ENCODE assay signal across 22 mouse cellular contexts in genomic region chr6:116286321-116286720, GRCm38 (mm10). TPM values are rescaled to one million over a fixed set of nuclear protein-coding genes. Genes with fewer than 3 reads are reported as not detected.
DNase-seq lines count a peak whose midpoint lies in the region; ATAC-seq and TF ChIP-seq lines count a peak whose summit lies in the region.
"Had no signal": no experiment of that assay in that cellular context is flagged by ENCODE, and none has a peak within 500 bp of the region (broad histone marks: within the 10 kb centered on the region; RNA-seq: fewer than 3 reads in every experiment).

No protein-coding gene starts in this region.

- no peak overlapping the region for H3K4me3 ChIP-seq in kidney, postnatal 0 days (replicated peaks; ENCODE audit: low read depth, low read length)
- no peak overlapping the region for H3K4me3 ChIP-seq in kidney, embryonic 16.5 days (ENCODE audit: low read length)
- H3K4me3 ChIP-seq in intestine, embryonic 15.5 days (replicated peaks) = no peak overlapping the region
- no peak overlapping the region for H3K4me3 ChIP-seq in liver, embryonic 11.5 days (ENCODE audit: low read depth, low read length)
- no peak overlapping the region for H3K4me3 ChIP-seq in liver, embryonic 16.5 days (ENCODE audit: low read depth, low read length)
- H3K4me3 ChIP-seq: forebrain, embryonic 13.5 days; heart, embryonic 13.5 days; limb, embryonic 10.5 days; limb, embryonic 15.5 days; midbrain, embryonic 10.5 days; midbrain, embryonic 15.5 days had no signal

- no peak for DNase-seq in kidney, postnatal 0 days (ENCODE audit: low spot score)
- no peak for DNase-seq in liver, embryonic 11.5 days (ENCODE audit: low spot score)
- DNase-seq in right cerebral cortex, adult 2 months (ENCODE audit: low spot score in 2 of 2) = no peak
- DNase-seq in thymus, adult 18-20 months = no peak
- DNase-seq: adrenal gland, adult 2 months; cerebellum, adult 8-10 months; cerebellum, postnatal 25 days; gastrocnemius, postnatal 10 days; layer of hippocampus, postnatal 36 days; lung, postnatal 4 days had no signal

- H3K9ac ChIP-seq in kidney, postnatal 0 days (ENCODE audit: low read depth, low read length) = no peak overlapping the region
- no peak overlapping the region for H3K9ac ChIP-seq in kidney, embryonic 16.5 days (replicated peaks; ENCODE audit: low read length)
- H3K9ac ChIP-seq in intestine, embryonic 15.5 days = no peak overlapping the region
- H3K9ac ChIP-seq in liver, embryonic 11.5 days (ENCODE audit: low read depth, low read length) = no peak overlapping the region
- no peak overlapping the region for H3K9ac ChIP-seq in liver, embryonic 16.5 days (ENCODE audit: low read depth, low read length)
- H3K9ac ChIP-seq: forebrain, embryonic 13.5 days; heart, embryonic 13.5 days; limb, embryonic 15.5 days; midbrain, embryonic 15.5 days had no signal

- H3K27me3 ChIP-seq in kidney, postnatal 0 days (ENCODE audit: insufficient read depth, low read length) = no peaks in the 10 kb centered on the region
- H3K27me3 ChIP-seq in kidney, embryonic 16.5 days (ENCODE audit: insufficient read depth, low read length) = no peaks in the 10 kb centered on the region
- no peaks in the 10 kb centered on the region for H3K27me3 ChIP-seq in intestine, embryonic 15.5 days (replicated peaks)
- H3K27me3 ChIP-seq in liver, embryonic 11.5 days (replicated peaks; ENCODE audit: control insufficient read depth, insufficient read depth, low read length) = no peaks in the 10 kb centered on the region
- no peaks in the 10 kb centered on the region for H3K27me3 ChIP-seq in liver, embryonic 16.5 days (ENCODE audit: control insufficient read depth, insufficient read depth, low read depth, low read length)
- H3K27me3 ChIP-seq: forebrain, embryonic 13.5 days; heart, embryonic 13.5 days; limb, embryonic 15.5 days; midbrain, embryonic 15.5 days had no signal

- TF ChIP-seq CTCF in kidney, postnatal 0 days (IDR thresholded peaks at IDR 0.05; ENCODE audit: low read depth) = no peak

- no peaks in the 10 kb centered on the region for H3K36me3 ChIP-seq in kidney, postnatal 0 days (ENCODE audit: insufficient read depth, low read length)
- H3K36me3 ChIP-seq in kidney, embryonic 16.5 days (ENCODE audit: insufficient read depth, low read length) = no peaks in the 10 kb centered on the region
- no peaks in the 10 kb centered on the region for H3K36me3 ChIP-seq in intestine, embryonic 15.5 days
- H3K36me3 ChIP-seq in liver, embryonic 11.5 days (ENCODE audit: control insufficient read depth, insufficient read depth, low read length) = no peaks in the 10 kb centered on the region
- H3K36me3 ChIP-seq in liver, embryonic 16.5 days (ENCODE audit: control insufficient read depth, insufficient read depth) = no peaks in the 10 kb centered on the region
- H3K36me3 ChIP-seq: limb, embryonic 15.5 days; midbrain, embryonic 15.5 days had no signal

- H3K4me1 ChIP-seq in kidney, postnatal 0 days (replicated peaks; ENCODE audit: insufficient read depth, low read length) = no peaks in the 10 kb centered on the region
- peaks cover 4% of the 10 kb centered on the region for H3K4me1 ChIP-seq in kidney, embryonic 16.5 days (ENCODE audit: insufficient read depth, low read length)
- no peaks in the 10 kb centered on the region for H3K4me1 ChIP-seq in intestine, embryonic 15.5 days (replicated peaks)
- H3K4me1 ChIP-seq in liver, embryonic 11.5 days (replicated peaks; ENCODE audit: control insufficient read depth, insufficient read depth, low read length) = peaks cover 6% of the 10 kb centered on the region
- peaks cover 14% of the 10 kb centered on the region for H3K4me1 ChIP-seq in liver, embryonic 16.5 days (ENCODE audit: control insufficient read depth, low read depth, low read length)
- H3K4me1 ChIP-seq: forebrain, embryonic 13.5 days; heart, embryonic 13.5 days; limb, embryonic 15.5 days; midbrain, embryonic 10.5 days; midbrain, embryonic 15.5 days had no signal

- WGBS in kidney, postnatal 0 days = 74% methylated on average over 4 of the region's 4 CpGs
- 80% methylated on average over 4 of the region's 4 CpGs for WGBS in kidney, embryonic 16.5 days
- WGBS in intestine, embryonic 15.5 days = 81% methylated on average over 4 of the region's 4 CpGs
- WGBS in liver, embryonic 11.5 days = 76% methylated on average over 4 of the region's 4 CpGs
- WGBS in liver, embryonic 16.5 days (ENCODE audit: insufficient replicate concordance) = 69% methylated on average over 4 of the region's 4 CpGs

- H3K9me3 ChIP-seq in kidney, postnatal 0 days (replicated peaks; ENCODE audit: low read length) = no peaks in the 10 kb centered on the region
- H3K9me3 ChIP-seq in kidney, embryonic 16.5 days (ENCODE audit: low read length) = no peaks in the 10 kb centered on the region
- no peaks in the 10 kb centered on the region for H3K9me3 ChIP-seq in intestine, embryonic 15.5 days
- H3K9me3 ChIP-seq in liver, embryonic 11.5 days (ENCODE audit: control insufficient read depth, low read length) = no peaks in the 10 kb centered on the region
- no peaks in the 10 kb centered on the region for H3K9me3 ChIP-seq in liver, embryonic 16.5 days (replicated peaks; ENCODE audit: control insufficient read depth, low read length)
- H3K9me3 ChIP-seq: forebrain, embryonic 13.5 days; heart, embryonic 13.5 days; limb, embryonic 10.5 days; limb, embryonic 15.5 days; midbrain, embryonic 10.5 days; midbrain, embryonic 15.5 days had no signal

- ATAC-seq in kidney, postnatal 0 days (replicated peaks; ENCODE audit: low FRiP score, low read depth) = 0 out of 2 replicates have a peak, but pooled peaks have one; percentile 42
- no peak; the same call in 1 of the 2 replicates for ATAC-seq in kidney, embryonic 16.5 days (ENCODE audit: low FRiP score, low TSS enrichment)
- peak; percentile 34; the same call in 1 of the 2 replicates for ATAC-seq in intestine, embryonic 15.5 days
- ATAC-seq in liver, embryonic 11.5 days (replicated peaks; ENCODE audit: low FRiP score) = no peak
- peak; percentile 35 for ATAC-seq in liver, embryonic 16.5 days (ENCODE audit: low read depth)
- ATAC-seq: activated CD4-positive, CD25-positive, alpha-beta regulatory T cell, adult 4 months; forebrain, embryonic 13.5 days; hindbrain, embryonic 16.5 days; midbrain, embryonic 15.5 days had no signal

- H3K4me2 ChIP-seq in kidney, postnatal 0 days (ENCODE audit: low read length) = no peak overlapping the region
- no peak overlapping the region for H3K4me2 ChIP-seq in kidney, embryonic 16.5 days (replicated peaks; ENCODE audit: low read depth, low read length)
- H3K4me2 ChIP-seq in intestine, embryonic 15.5 days (replicated peaks) = no peak overlapping the region
- no peak overlapping the region for H3K4me2 ChIP-seq in liver, embryonic 11.5 days
- peak overlapping the region; percentile 55 for H3K4me2 ChIP-seq in liver, embryonic 16.5 days (ENCODE audit: low read depth, low read length)
- H3K4me2 ChIP-seq: forebrain, embryonic 13.5 days; heart, embryonic 13.5 days; limb, embryonic 15.5 days; midbrain, embryonic 15.5 days had no signal

- no peak overlapping the region for H3K27ac ChIP-seq in kidney, postnatal 0 days
- H3K27ac ChIP-seq in kidney, embryonic 16.5 days (ENCODE audit: low read length) = no peak overlapping the region
- H3K27ac ChIP-seq in intestine, embryonic 15.5 days = no peak overlapping the region
- H3K27ac ChIP-seq in liver, embryonic 11.5 days (ENCODE audit: low read depth, low read length) = peak overlapping the region; percentile 62
- H3K27ac ChIP-seq in liver, embryonic 16.5 days (ENCODE audit: low read length) = peak overlapping the region; percentile 94
- H3K27ac ChIP-seq: forebrain, embryonic 13.5 days; heart, embryonic 13.5 days; limb, embryonic 10.5 days; limb, embryonic 15.5 days; midbrain, embryonic 10.5 days; midbrain, embryonic 15.5 days; stomach, postnatal 0 days had no signal

RNA-seq across cellular contexts. Expression of gene Zfand4, which starts 22.3 kb away (rescaled TPM):
- 4.9 and 5.7 TPM in 2 replicates for polyA plus RNA-seq in kidney, postnatal 0 days (2015; fragmentation: Nextera tagmentation; extraction: Ambion mirVana)
- 5.9 and 7.1 TPM in 2 replicates for polyA plus RNA-seq in kidney, embryonic 16.5 days (2015; fragmentation: Nextera tagmentation; extraction: Ambion mirVana)
- polyA plus RNA-seq in intestine, embryonic 15.5 days (2015; fragmentation: Nextera tagmentation; extraction: Ambion mirVana) = 3.8 and 4.7 TPM in 2 replicates
- 7.3 and 7.9 TPM in 2 replicates for polyA plus RNA-seq in liver, embryonic 11.5 days (2014; fragmentation: Nextera tagmentation; extraction: Ambion mirVana)
- polyA plus RNA-seq in liver, embryonic 16.5 days (2015; fragmentation: Nextera tagmentation; extraction: Ambion mirVana) = 4.9 and 5.4 TPM in 2 replicates

RNA-seq across cellular contexts. Expression of gene March8, which starts 51.5 kb away (rescaled TPM):
- 36.3 and 37.2 TPM in 2 replicates for polyA plus RNA-seq in kidney, postnatal 0 days (2015; fragmentation: Nextera tagmentation; extraction: Ambion mirVana)
- polyA plus RNA-seq in kidney, embryonic 16.5 days (2015; fragmentation: Nextera tagmentation; extraction: Ambion mirVana) = 40.9 and 42.9 TPM in 2 replicates
- polyA plus RNA-seq in intestine, embryonic 15.5 days (2015; fragmentation: Nextera tagmentation; extraction: Ambion mirVana) = 31.3 and 35.3 TPM in 2 replicates
- 41.3 and 43.4 TPM in 2 replicates for polyA plus RNA-seq in liver, embryonic 11.5 days (2014; fragmentation: Nextera tagmentation; extraction: Ambion mirVana)
- polyA plus RNA-seq in liver, embryonic 16.5 days (2015; fragmentation: Nextera tagmentation; extraction: Ambion mirVana) = 91.7 TPM in 2 replicates

Comparison
In these comparisons a context has a peak if more than half of its experiments do, and no peak if none do; other contexts are left out.
1. ATAC-seq: peak in kidney, postnatal 0 days (single experiment), intestine, embryonic 15.5 days (single experiment) and liver, embryonic 16.5 days (single experiment); none in kidney, embryonic 16.5 days (single experiment) and liver, embryonic 11.5 days (single experiment).
2. H3K27ac ChIP-seq: peak in liver, embryonic 11.5 days (single experiment) and liver, embryonic 16.5 days (single experiment); none in kidney, postnatal 0 days (single experiment), kidney, embryonic 16.5 days (single experiment) and intestine, embryonic 15.5 days (single experiment).